Mouse (Mus musculus) heart, adult 8-10 months (tissue): Measurements from ENCODE around the gene Arhgdig. TPM values are rescaled to one million over a fixed set of nuclear protein-coding genes. Genes with fewer than 3 reads are reported as not detected.
"Not testable (repeated sequence)": the region's sequence is repeated elsewhere in the genome, so short reads cannot be mapped to it uniquely, and the experiment has no call there.

Source experiments
- DNase-seq: peaks from one replicate; pipeline ENCODE4 v3.0.0; 2022; ENCODE audit warnings: low spot score
- total RNA-seq, 4 experiments: library from RNA; stranded (reverse); gene quantifications; 2 replicates each; pipeline ENCODE4 v1.2.4; 2022

Gene Arhgdig
- total RNA-seq, 4 experiments from 2014 or later, result 0.26 to 0.94 (median 0.76) TPM

GRCm38 (mm10) chr17:26204766-26205165 lies 2.8 kb downstream of the Arhgdig start:
- no peak for DNase-seq

- DNase-seq, result no peak
Observed at GRCm38 (mm10) chr17:26203321-26203811, 4.2 kb downstream of the Arhgdig start.

GRCm38 (mm10) chr17:26202737-26203136 lies 4.8 kb downstream of the Arhgdig start, which contains the start of gene Rgs11:
TSS of gene Rgs11 (plus strand) at chr17:26202951.
- DNase-seq, result no peak

- DNase-seq, result no peak
Observed at GRCm38 (mm10) chr17:26201998-26202397, 5.6 kb downstream of the Arhgdig start.

GRCm38 (mm10) chr17:26200831-26201705 lies 6.5 kb downstream of the Arhgdig start:
- DNase-seq, result no peak

GRCm38 (mm10) chr17:26198892-26199291 lies 8.7 kb downstream of the Arhgdig start, which contains the start of gene Pdia2:
TSS of gene Pdia2 (minus strand) at chr17:26199087.
- no peak for DNase-seq

GRCm38 (mm10) chr17:26192481-26193190 lies 14.9 kb downstream of the Arhgdig start:
- no peak for DNase-seq

GRCm38 (mm10) chr17:26191486-26191885 lies 16.1 kb downstream of the Arhgdig start:
- DNase-seq, result not testable (repeated sequence)

GRCm38 (mm10) chr17:26188091-26188805 lies 19.3 kb downstream of the Arhgdig start:
- DNase-seq, result no peak

GRCm38 (mm10) chr17:26187592-26187991 lies 20.0 kb downstream of the Arhgdig start:
- no peak for DNase-seq

- DNase-seq, result no peak
Observed at GRCm38 (mm10) chr17:26181179-26181578, 26.4 kb downstream of the Arhgdig start.

GRCm38 (mm10) chr17:26178611-26179010 lies 29.0 kb downstream of the Arhgdig start:
- no peak for DNase-seq

GRCm38 (mm10) chr17:26175248-26175647 lies 32.3 kb downstream of the Arhgdig start:
- DNase-seq, result not testable (repeated sequence)

GRCm38 (mm10) chr17:26168039-26168438 lies 39.5 kb downstream of the Arhgdig start:
- DNase-seq, result peak; percentile 33

- DNase-seq, result no peak
Observed at GRCm38 (mm10) chr17:26162736-26163135, 44.9 kb downstream of the Arhgdig start.

GRCm38 (mm10) chr17:26151886-26152630 lies 55.5 kb downstream of the Arhgdig start:
- DNase-seq, result no peak

Other genes starting within 250 kb of the Arhgdig start
- gene Capn15, start 222.0 kb downstream of the Arhgdig start, total RNA-seq, result 1 to 10 TPM; 5.4 to 8.1 (median 6.8) TPM
- 10 to 100 TPM; 30.0 to 33.6 (median 32.2) TPM for gene Rab11fip3, start 138.2 kb downstream of the Arhgdig start, total RNA-seq
- 10 to 100 TPM; 10.2 to 11.2 (median 11.0) TPM for gene Decr2, start 117.4 kb downstream of the Arhgdig start, total RNA-seq
- 1 to 10 TPM; 5.0 to 7.6 (median 5.9) TPM for gene Nme4, start 112.2 kb downstream of the Arhgdig start, total RNA-seq
- 1 to 10 TPM; 6.0 to 7.0 (median 6.2) TPM for gene Tmem8, start 94.5 kb downstream of the Arhgdig start, total RNA-seq
- 100 to 1,000 TPM; 160 to 201 (median 177) TPM for gene Mrpl28, start 84.3 kb downstream of the Arhgdig start, total RNA-seq
- gene Axin1, start 69.1 kb downstream of the Arhgdig start, total RNA-seq, result 10 to 100 TPM; 16.1 to 21.6 (median 17.3) TPM
- not detected for gene Pdia2, start 8.7 kb downstream of the Arhgdig start, total RNA-seq
- 1 to 10 TPM in 2 of 4 experiments, under 1 TPM in 1, not detected in 1; 0.16 to 1.4 (median 1.0) TPM for gene Rgs11, start 4.8 kb downstream of the Arhgdig start, total RNA-seq
- gene Fam234a, start 36.5 kb upstream of the Arhgdig start, total RNA-seq, result 100 to 1,000 TPM; 118 to 143 (median 133) TPM
- gene Luc7l, start 45.1 kb upstream of the Arhgdig start, total RNA-seq, result 10 to 100 TPM in 3 of 4 experiments, 1 to 10 TPM in 1; 10.0 to 16.5 (median 13.8) TPM
- 1 to 10 TPM; 3.6 to 5.1 (median 4.4) TPM for gene Neurl1b, start 207.0 kb upstream of the Arhgdig start, total RNA-seq